Mouse (Mus musculus) CH12.LX (cell line): ENCODE results near the gene Gdf15. TPM values are rescaled to one million over a fixed set of nuclear protein-coding genes. Genes with fewer than 3 reads are reported as not detected.

ENCODE experiments used
- DNase-seq: peaks from one replicate; pipeline ENCODE4 v3.0.0-alpha.2; 2013; ENCODE audit errors: extremely low read depth
- H3K27ac ChIP-seq: 2 replicates; pipeline ENCODE4 v1.5.1; 2012; ENCODE audit warnings: low read depth, mild to moderate bottlenecking, control low read depth, moderate library complexity; ENCODE audit not compliant: insufficient read depth
- H3K27me3 ChIP-seq: replicated peaks from 2 replicates; pipeline ENCODE3; 2012; ENCODE audit warnings: inconsistent platforms
- H3K36me3 ChIP-seq, 2 experiments: replicated peaks in 1 of 2; 2 replicates each; pipeline versions ENCODE3 to v1.6.1; 2012; ENCODE audit warnings: inconsistent platforms in 1 of 2, low read length in 1 of 2, mild to moderate bottlenecking in 1 of 2, mixed read lengths in 1 of 2, moderate library complexity in 1 of 2; ENCODE audit not compliant: control insufficient read depth in 1 of 2, insufficient read depth in 1 of 2
- H3K4me1 ChIP-seq, 2 experiments: 2 replicates each; pipeline ENCODE4 v1.6.1; 2012; ENCODE audit warnings: inconsistent platforms in 1 of 2, moderate library complexity in 1 of 2; ENCODE audit not compliant: insufficient read depth in 2 of 2, control insufficient read depth in 1 of 2
- H3K4me2 ChIP-seq: 2 replicates; pipeline ENCODE4 v1.6.1; 2012; ENCODE audit warnings: low read depth, mild to moderate bottlenecking, control low read depth; ENCODE audit not compliant: poor library complexity, insufficient read depth, severe bottlenecking
- H3K4me3 ChIP-seq, 3 experiments: fragments of 150-350 bp in 1 of 3; sonication (generic) in 1 of 3; replicated peaks in 1 of 3; 2 replicates each; pipeline versions ENCODE3 to v1.5.1; 2011 to 2012; ENCODE audit warnings: low read depth in 2 of 3, low read length in 2 of 3, mild to moderate bottlenecking in 2 of 3, moderate library complexity in 2 of 3, control low read depth in 1 of 3, improper control_type of control experiment in 1 of 3, inconsistent platforms in 1 of 3, mixed read lengths in 1 of 3; ENCODE audit not compliant: poor library complexity in 1 of 3
- H3K79me2 ChIP-seq: replicated peaks from 2 replicates; pipeline ENCODE4 v1.6.1; 2012; ENCODE audit warnings: mild to moderate bottlenecking, moderate library complexity; ENCODE audit not compliant: control insufficient read depth, poor library complexity, insufficient read depth, severe bottlenecking; ENCODE audit errors: extremely low read depth
- H3K9ac ChIP-seq: 2 replicates; pipeline ENCODE4 v1.6.1; 2012; ENCODE audit warnings: low read depth, mild to moderate bottlenecking, control low read depth, moderate library complexity; ENCODE audit not compliant: insufficient read depth
- H3K9me3 ChIP-seq: replicated peaks from 2 replicates; pipeline ENCODE3; 2012; ENCODE audit warnings: low read length, inconsistent platforms, mixed read lengths
- BHLHE40 ChIP-seq: IDR thresholded peaks from 2 replicates; pipeline ENCODE4 v1.6.1; 2011; ENCODE audit warnings: mild to moderate bottlenecking, low read depth, low read length, improper control_type of control experiment
- ELF1 ChIP-seq: IDR thresholded peaks from 2 replicates; pipeline ENCODE4 v1.6.1; 2014; ENCODE audit warnings: low read depth, mild to moderate bottlenecking, inconsistent platforms, low read length, improper control_type of control experiment
- EP300 ChIP-seq: IDR thresholded peaks from 2 replicates; pipeline ENCODE4 v1.6.1; 2011; ENCODE audit warnings: low read length, improper control_type of control experiment
- ETS1 ChIP-seq: conservative IDR thresholded peaks from 2 replicates; pipeline ENCODE4 v1.6.1; 2012; ENCODE audit warnings: low read depth, mild to moderate bottlenecking, inconsistent platforms, low read length, improper control_type of control experiment, moderate library complexity
- HCFC1 ChIP-seq: IDR thresholded peaks from 2 replicates; pipeline ENCODE4 v1.6.1; 2012; ENCODE audit warnings: low read depth, mild to moderate bottlenecking, inconsistent platforms, low read length, improper control_type of control experiment
- JUN ChIP-seq: IDR thresholded peaks from 2 replicates; pipeline ENCODE4 v1.6.1; 2011; ENCODE audit warnings: low read depth, mild to moderate bottlenecking, low read length, improper control_type of control experiment, moderate library complexity; ENCODE audit not compliant: insufficient read depth
- JUND ChIP-seq: conservative IDR thresholded peaks from 2 replicates; pipeline ENCODE4 v1.6.1; 2011; ENCODE audit warnings: low read depth, low read length, improper control_type of control experiment
- KAT2A ChIP-seq: IDR thresholded peaks from 2 replicates; pipeline ENCODE4 v1.6.1; 2012; ENCODE audit warnings: low read length, improper control_type of control experiment, inconsistent platforms; ENCODE audit not compliant: insufficient replicate concordance
- MAFK ChIP-seq: IDR thresholded peaks from 2 replicates; pipeline ENCODE4 v1.6.1; 2011; ENCODE audit warnings: low read length, improper control_type of control experiment; ENCODE audit not compliant: insufficient replicate concordance
- MAX ChIP-seq: IDR thresholded peaks from 2 replicates; pipeline ENCODE4 v1.6.1; 2011; ENCODE audit warnings: low read length, improper control_type of control experiment
- MXI1 ChIP-seq: IDR thresholded peaks from 2 replicates; pipeline ENCODE4 v1.6.1; 2011; ENCODE audit warnings: mild to moderate bottlenecking, low read depth, low read length, improper control_type of control experiment
- MYC ChIP-seq: IDR thresholded peaks from 2 replicates; pipeline ENCODE4 v1.6.1; 2011; ENCODE audit warnings: low read depth, mild to moderate bottlenecking, improper control_type of control experiment, low read length
- POLR2AphosphoS2 ChIP-seq: IDR thresholded peaks from 2 replicates; pipeline ENCODE4 v1.6.1; 2011; ENCODE audit warnings: low read depth, low read length, improper control_type of control experiment
- RAD21 ChIP-seq: IDR thresholded peaks from 2 replicates; pipeline ENCODE4 v1.6.1; 2011; ENCODE audit warnings: low read depth, mild to moderate bottlenecking, low read length, improper control_type of control experiment, moderate library complexity
- TBP ChIP-seq: conservative IDR thresholded peaks from 2 replicates; pipeline ENCODE4 v1.6.1; 2011; ENCODE audit warnings: low read depth, low read length, improper control_type of control experiment
- UBTF ChIP-seq: IDR thresholded peaks from 2 replicates; pipeline ENCODE4 v1.6.1; 2012; ENCODE audit warnings: low read depth, mild to moderate bottlenecking, inconsistent platforms, low read length, improper control_type of control experiment, moderate library complexity
- USF1 ChIP-seq: IDR thresholded peaks from 2 replicates; pipeline ENCODE4 v1.6.1; 2014; ENCODE audit warnings: low read depth, mild to moderate bottlenecking, inconsistent platforms, low read length, improper control_type of control experiment
- ZC3H11A ChIP-seq: IDR thresholded peaks from 2 replicates; pipeline ENCODE4 v1.6.1; 2012; ENCODE audit warnings: low read depth, mild to moderate bottlenecking, inconsistent platforms, low read length, improper control_type of control experiment
- ZKSCAN1 ChIP-seq: IDR thresholded peaks from 2 replicates; pipeline ENCODE4 v1.6.1; 2012; ENCODE audit warnings: low read depth, inconsistent platforms, low read length, improper control_type of control experiment, borderline replicate concordance
- ZMIZ1 ChIP-seq: IDR thresholded peaks from 2 replicates; pipeline ENCODE4 v1.6.1; 2012; ENCODE audit warnings: low read depth, mild to moderate bottlenecking, inconsistent platforms, low read length, improper control_type of control experiment
- ZNF384 ChIP-seq: IDR thresholded peaks from 2 replicates; pipeline ENCODE4 v1.6.1; 2012; ENCODE audit warnings: low read depth, low read length, improper control_type of control experiment, inconsistent platforms
- dilution Hi-C: fragments of 300-500 bp; cut with MboI; formaldehyde crosslinking; loops from 2 replicates; pipeline ENCODE4 v1.14.3; 2020; ENCODE audit warnings: low sequenced_read_pairs; ENCODE audit not compliant: extremely low pct_unique_long_range_greater_than_20kb, extremely low pct_ligation_motif_present
- in situ Hi-C: fragments of 300-500 bp; cut with MboI; formaldehyde crosslinking; loops from 3 replicates; pipeline ENCODE4 v1.14.3; 2019; ENCODE audit warnings: low sequenced_read_pairs, low pct_ligation_motif_present, low pct_unique_long_range_greater_than_20kb, mixed read lengths
- polyA plus RNA-seq: library from polyadenylated mRNA; unstranded; fragments of >175 nt; gene quantifications from 2 replicates; pipeline ENCODE4 v1.2.1, GENCODE M21; 2012; ENCODE audit warnings: low read depth; ENCODE audit not compliant: insufficient read length
- total RNA-seq, 2 experiments: library from RNA; depleted of rRNA; stranded (reverse); fragments of 300-350 nt in 1 of 2; fragments of >200 nt in 1 of 2; gene quantifications; 2 replicates each; pipeline ENCODE4 v1.2.3; 2012 to 2014

Gene Gdf15
- total and polyA plus RNA-seq, 3 experiments: 0.16 to 0.21 TPM; not detected in 1

- peaks cover 12% of the 10 kb centered on the region; the same call in 1 of the 2 replicates for H3K79me2 ChIP-seq
- H3K9ac ChIP-seq: no peak overlapping the region
- peaks cover 8 to 53% of the 10 kb centered on the region in 2 experiments for H3K4me1 ChIP-seq
- H3K36me3 ChIP-seq: peaks cover 17 to 63% of the 10 kb centered on the region in 2 experiments
- no peak overlapping the region for H3K4me2 ChIP-seq
- no peak for DNase-seq
- H3K27ac ChIP-seq: no peak overlapping the region
- in situ Hi-C loops (no loop called here), dilution Hi-C loops (no loop called here)
- no peaks in the 10 kb centered on the region for H3K27me3 ChIP-seq
- no peaks in the 10 kb centered on the region for H3K9me3 ChIP-seq
- no peak overlapping the region for H3K4me3 ChIP-seq
- TF ChIP-seq MXI1 (no peak), TBP (no peak), KAT2A (no peak), JUN (no peak), POLR2AphosphoS2 (no peak), RAD21 (no peak), UBTF (no peak), ZMIZ1 (no peak), ZC3H11A (no peak), ETS1 (no peak), ELF1 (no peak), BHLHE40 (no peak), MYC (no peak), EP300 (no peak), HCFC1 (no peak), JUND (no peak), USF1 (no peak)
- TF ChIP-seq, all 38 proteins: peak for 0
These were observed 23.2 kb upstream of the Gdf15 start for GRCm38 (mm10) chr8:70655469-70655868.

- Histone ChIP-seq H3K27ac (no peak overlapping the region), H3K27me3 (no peaks in the 10 kb centered on the region), H3K4me1 (peaks cover 11 to 57% of the 10 kb centered on the region in 2 experiments), H3K4me3 (no peak overlapping the region), H3K36me3 (peaks cover 28 to 76% of the 10 kb centered on the region in 2 experiments), H3K9me3 (no peaks in the 10 kb centered on the region), H3K4me2 (no peak overlapping the region), H3K79me2 (peaks cover 12% of the 10 kb centered on the region; the same call in 1 of the 2 replicates), H3K9ac (no peak overlapping the region)
- TF ChIP-seq BHLHE40 (no peak), EP300 (no peak), JUND (no peak), ZKSCAN1 (no peak), MAX (no peak), TBP (no peak), MXI1 (no peak), MAFK (no peak), ZNF384 (no peak; the same call in 1 of the 2 replicates)
- no peak for DNase-seq
- in situ Hi-C loops (no loop called here), dilution Hi-C loops (no loop called here)
These were observed 21.9 kb upstream of the Gdf15 start for GRCm38 (mm10) chr8:70654121-70654520.
